Mouse (Mus musculus) liver, embryonic 11.5 days (tissue): ENCODE results near the gene Dleu7. TPM values are rescaled to one million over a fixed set of nuclear protein-coding genes. Genes with fewer than 3 reads are reported as not detected.

Source experiments
- ATAC-seq: fragments of 200-750 bp; cut with Nextera tagmentation; replicated peaks from 2 replicates; pipeline ENCODE4 v1.8.0; 2017; ENCODE audit warnings: moderate number of reproducible peaks, mild to moderate bottlenecking, moderate TSS enrichment, moderate library complexity; ENCODE audit not compliant: low FRiP score
- DNase-seq: peaks from one replicate; pipeline ENCODE4 v3.0.0-alpha.2; 2017; ENCODE audit warnings: low spot score
- H3K27ac ChIP-seq: fragments of 300-500 bp; sonication (generic); 2 replicates; pipeline ENCODE4 v1.5.1; 2014; ENCODE audit warnings: mild to moderate bottlenecking, low read depth, low read length, control low read depth
- H3K27me3 ChIP-seq: fragments of 300-500 bp; sonication (generic); replicated peaks from 2 replicates; pipeline ENCODE4 v1.6.1; 2014; ENCODE audit warnings: low read length, mixed read lengths; ENCODE audit not compliant: control insufficient read depth, insufficient read depth
- H3K36me3 ChIP-seq: fragments of 300-500 bp; sonication (generic); 2 replicates; pipeline ENCODE4 v1.6.1; 2014; ENCODE audit warnings: mild to moderate bottlenecking, low read length, moderate library complexity, mixed read lengths; ENCODE audit not compliant: control insufficient read depth, insufficient read depth
- H3K4me1 ChIP-seq: fragments of 300-500 bp; sonication (generic); replicated peaks from 2 replicates; pipeline ENCODE4 v1.6.1; 2014; ENCODE audit warnings: low read length, mixed read lengths; ENCODE audit not compliant: control insufficient read depth, insufficient read depth
- H3K4me2 ChIP-seq: fragments of 300-500 bp; sonication (generic); 2 replicates; pipeline ENCODE4 v1.6.1; 2014; ENCODE audit warnings: mild to moderate bottlenecking, control low read depth, moderate library complexity
- H3K4me3 ChIP-seq: fragments of 300-500 bp; sonication (generic); 2 replicates; pipeline ENCODE4 v1.5.1; 2014; ENCODE audit warnings: low read depth, low read length, control low read depth
- H3K9ac ChIP-seq: fragments of 300-500 bp; sonication (generic); 2 replicates; pipeline ENCODE4 v1.6.1; 2014; ENCODE audit warnings: low read depth, low read length, control low read depth
- H3K9me3 ChIP-seq: fragments of 300-500 bp; sonication (generic); 2 replicates; pipeline ENCODE4 v1.6.1; 2016; ENCODE audit warnings: low read length, inconsistent platforms, mixed read lengths; ENCODE audit not compliant: control insufficient read depth
- WGBS: fragments of 180-500 bp; shearing (Covaris S2); extraction: QIAGEN DNeasy Blood & Tissue Kit; methylation state at CpG from one replicate; pipeline ENCODE4 v1.1.7; 2014; 5-methylcytosine and 5-hydroxymethylcytosine counted together
- polyA plus RNA-seq: library from polyadenylated mRNA; unstranded; fragments of >200 nt; fragmentation: Nextera tagmentation; extraction: Ambion mirVana; gene quantifications from 2 replicates; pipeline ENCODE4 v1.2.1, GENCODE M21; 2014

The Dleu7 gene
- polyA plus RNA-seq, 1 experiment from 2014 or later, result 0.55 TPM

GRCm38 (mm10) chr14:62300031-62300430 is 7.2 kb upstream of the Dleu7 start:
- Histone ChIP-seq H3K4me1 (no peaks in the 10 kb centered on the region), H3K4me3 (no peak overlapping the region), H3K36me3 (no peaks in the 10 kb centered on the region), H3K9me3 (no peaks in the 10 kb centered on the region), H3K9ac (no peak overlapping the region), H3K4me2 (no peak overlapping the region), H3K27ac (no peak overlapping the region), H3K27me3 (no peaks in the 10 kb centered on the region)
- ATAC-seq, result no peak
- WGBS, result 72% methylated on average over 3 of the region's 3 CpGs
- no peak for DNase-seq

- WGBS, result 75% methylated on average over 1 of the region's 1 CpGs
- ATAC-seq (no peak), DNase-seq (no peak)
- Histone ChIP-seq H3K4me2 (no peak overlapping the region), H3K36me3 (no peaks in the 10 kb centered on the region), H3K27me3 (peaks cover 3% of the 10 kb centered on the region; the same call in 1 of the 2 replicates), H3K9ac (no peak overlapping the region), H3K27ac (no peak overlapping the region), H3K4me3 (no peak overlapping the region), H3K4me1 (no peaks in the 10 kb centered on the region), H3K9me3 (no peaks in the 10 kb centered on the region)
Observed at GRCm38 (mm10) chr14:62298808-62299207, 6.0 kb upstream of the Dleu7 start.

- Histone ChIP-seq H3K4me2 (peak overlapping the region; percentile 94), H3K36me3 (no peaks in the 10 kb centered on the region), H3K9me3 (no peaks in the 10 kb centered on the region), H3K27me3 (peaks cover 20% of the 10 kb centered on the region), H3K27ac (no peak overlapping the region), H3K9ac (no peak overlapping the region), H3K4me1 (no peaks in the 10 kb centered on the region), H3K4me3 (peak overlapping the region; percentile 54)
- WGBS, result 38% methylated on average over 7 of the region's 7 CpGs
- DNase-seq (no peak), ATAC-seq (no peak)
Observed at GRCm38 (mm10) chr14:62292166-62292487, 720 bp downstream of the Dleu7 start.

GRCm38 (mm10) chr14:62291406-62291987 is 1.4 kb downstream of the Dleu7 start:
- Histone ChIP-seq H3K9ac (no peak overlapping the region), H3K27me3 (peaks cover 20% of the 10 kb centered on the region), H3K36me3 (no peaks in the 10 kb centered on the region), H3K4me3 (no peak overlapping the region), H3K4me1 (no peaks in the 10 kb centered on the region), H3K27ac (no peak overlapping the region), H3K9me3 (no peaks in the 10 kb centered on the region), H3K4me2 (no peak overlapping the region)
- ATAC-seq, result no peak
- WGBS, result 83% methylated on average over 1 of the region's 1 CpGs
- no peak for DNase-seq

GRCm38 (mm10) chr14:62288731-62289130 is 4.1 kb downstream of the Dleu7 start:
- no peaks in the 10 kb centered on the region for H3K36me3 ChIP-seq
- H3K4me2 ChIP-seq, result no peak overlapping the region
- no peak for ATAC-seq
- H3K9me3 ChIP-seq, result no peaks in the 10 kb centered on the region
- H3K4me1 ChIP-seq, result no peaks in the 10 kb centered on the region
- H3K27ac ChIP-seq, result no peak overlapping the region
- DNase-seq, result no peak
- H3K27me3 ChIP-seq, result peaks cover 16% of the 10 kb centered on the region
- 86% methylated on average over 3 of the region's 3 CpGs for WGBS
- no peak overlapping the region for H3K9ac ChIP-seq
- H3K4me3 ChIP-seq, result no peak overlapping the region

- H3K9ac ChIP-seq, result no peak overlapping the region
- 65% methylated on average over 2 of the region's 2 CpGs for WGBS
Observed at GRCm38 (mm10) chr14:62282974-62283373, 9.9 kb downstream of the Dleu7 start.

GRCm38 (mm10) chr14:62273604-62274003 is 19.2 kb downstream of the Dleu7 start:
- no peak overlapping the region for H3K4me3 ChIP-seq
- ATAC-seq (no peak), DNase-seq (no peak)
- no peak overlapping the region for H3K9ac ChIP-seq
- H3K9me3 ChIP-seq, result no peaks in the 10 kb centered on the region
- WGBS, result 86% methylated on average over 3 of the region's 3 CpGs
- no peaks in the 10 kb centered on the region for H3K36me3 ChIP-seq
- H3K4me2 ChIP-seq, result no peak overlapping the region
- H3K27me3 ChIP-seq, result no peaks in the 10 kb centered on the region
- no peak overlapping the region for H3K27ac ChIP-seq
- no peaks in the 10 kb centered on the region for H3K4me1 ChIP-seq

More at GRCm38 (mm10) chr14:62282974-62283373, 9.9 kb downstream of the Dleu7 start:
- DNase-seq (no peak), ATAC-seq (no peak)
- H3K4me3 ChIP-seq, result no peak overlapping the region
- no peaks in the 10 kb centered on the region for H3K27me3 ChIP-seq
- H3K9me3 ChIP-seq, result no peaks in the 10 kb centered on the region
- H3K27ac ChIP-seq, result no peak overlapping the region
- H3K36me3 ChIP-seq, result no peaks in the 10 kb centered on the region
- no peak overlapping the region for H3K4me2 ChIP-seq
- no peaks in the 10 kb centered on the region for H3K4me1 ChIP-seq

- WGBS, result 87% methylated on average over 12 of the region's 12 CpGs
- no peak overlapping the region for H3K4me2 ChIP-seq
- no peak for DNase-seq
- H3K9me3 ChIP-seq, result no peaks in the 10 kb centered on the region
- no peak overlapping the region for H3K9ac ChIP-seq
- no peaks in the 10 kb centered on the region for H3K27me3 ChIP-seq
- H3K36me3 ChIP-seq, result no peaks in the 10 kb centered on the region
- H3K4me1 ChIP-seq, result no peaks in the 10 kb centered on the region
- H3K4me3 ChIP-seq, result no peak overlapping the region
- no peak for ATAC-seq
- H3K27ac ChIP-seq, result no peak overlapping the region
Observed at GRCm38 (mm10) chr14:62270698-62271396, 22.0 kb downstream of the Dleu7 start.

GRCm38 (mm10) chr14:62258978-62259536 is 33.8 kb downstream of the Dleu7 start:
- Histone ChIP-seq H3K27ac (peak overlapping the region; percentile 7; the same call in 1 of the 2 replicates), H3K36me3 (no peaks in the 10 kb centered on the region), H3K4me1 (peaks cover 9% of the 10 kb centered on the region), H3K4me3 (no peak overlapping the region), H3K9ac (no peak overlapping the region), H3K4me2 (0 out of 2 replicates have a peak overlapping the region, but pooled peaks have one; percentile 25), H3K9me3 (no peaks in the 10 kb centered on the region), H3K27me3 (no peaks in the 10 kb centered on the region)
- no peak for DNase-seq
- 59% methylated on average over 10 of the region's 10 CpGs for WGBS
- no peak for ATAC-seq
